8 mouse cellular contexts compared by ENCODE assay signal in genomic region chr2:102407363-102408184, GRCm38 (mm10). TPM values are rescaled to one million over a fixed set of nuclear protein-coding genes. Genes with fewer than 3 reads are reported as not detected.
A peak's percentile ranks its signal among the peaks of the same experiment; 100 is the strongest.
DNase-seq lines count a peak whose midpoint lies in the region; ATAC-seq and TF ChIP-seq lines count a peak whose summit lies in the region.

TSS of gene Trim44 (minus strand) at chr2:102407828.

- no peaks in the 10 kb centered on the region for H3K9me3 ChIP-seq in MEL (replicated peaks; ENCODE audit: insufficient read depth, low read length)
- no peaks in the 10 kb centered on the region for H3K9me3 ChIP-seq in embryonic facial prominence, embryonic 15.5 days (replicated peaks)
- H3K9me3 ChIP-seq in heart, embryonic 14.5 days (ENCODE audit: control insufficient read depth, low read length) = no peaks in the 10 kb centered on the region
- no peaks in the 10 kb centered on the region for H3K9me3 ChIP-seq in midbrain, embryonic 13.5 days

- TF ChIP-seq CTCF in C2C12 (IDR thresholded peaks at IDR 0.05; ENCODE audit: control insufficient read depth, insufficient read depth, insufficient read length) (no peak), MEL (IDR thresholded peaks at IDR 0.05 in 2 of 3, conservative IDR thresholded peaks at IDR 0.05 in 1 of 3; ENCODE audit: control insufficient read depth in 1 of 3, insufficient read depth in 1 of 3, low read depth in 2 of 3, low read length in 3 of 3, poor library complexity in 1 of 3, severe bottlenecking in 1 of 3) (no peak)

- H3K9ac ChIP-seq in MEL (ENCODE audit: control insufficient read depth, low read depth, low read length, poor library complexity, severe bottlenecking) = no peak within 1 kb of the TSS; the same call in 1 of the 2 replicates
- H3K9ac ChIP-seq in embryonic facial prominence, embryonic 15.5 days = no peak within 1 kb of the TSS
- H3K9ac ChIP-seq in heart, embryonic 14.5 days (ENCODE audit: low read length) = no peak within 1 kb of the TSS
- H3K9ac ChIP-seq in midbrain, embryonic 13.5 days (replicated peaks) = no peak within 1 kb of the TSS

- H3K4me3 ChIP-seq in C2C12 (ENCODE audit: insufficient read depth, poor library complexity, severe bottlenecking) = peak within 1 kb of the TSS; percentile 11
- H3K4me3 ChIP-seq in MEL (ENCODE audit: control insufficient read depth in 1 of 2, insufficient read depth in 1 of 2, low read depth in 2 of 2, low read length in 2 of 2) = peak within 1 kb of the TSS; percentile 23 to 34; a peak in 2 of 4 replicates
- peak within 1 kb of the TSS; percentile 12; the same call in 1 of the 2 replicates for H3K4me3 ChIP-seq in embryonic facial prominence, embryonic 15.5 days (replicated peaks)
- 0 out of 4 replicates have a peak within 1 kb of the TSS, but pooled peaks of 1 of the 2 experiments have one; percentile 0 for H3K4me3 ChIP-seq in heart, embryonic 14.5 days (ENCODE audit: control insufficient read depth in 1 of 2, insufficient read depth in 1 of 2, low read depth in 1 of 2, low read length in 2 of 2)
- H3K4me3 ChIP-seq in midbrain, embryonic 13.5 days (replicated peaks) = no peak within 1 kb of the TSS

- TF ChIP-seq EP300 in MEL (IDR thresholded peaks at IDR 0.05; ENCODE audit: low read depth in 1 of 2, low read length in 2 of 2) = no peak

- TF ChIP-seq POLR2A in MEL (IDR thresholded peaks at IDR 0.05; ENCODE audit: control insufficient read depth in 1 of 2, insufficient read depth in 1 of 2, low read depth in 1 of 2, low read length in 2 of 2, poor library complexity in 1 of 2) = no peak

- ATAC-seq in embryonic facial prominence, embryonic 15.5 days (ENCODE audit: insufficient number of reproducible peaks, low FRiP score, low TSS enrichment, low read depth) = no peak
- ATAC-seq in heart, embryonic 14.5 days (ENCODE audit: insufficient number of reproducible peaks, insufficient read depth, low FRiP score, low read depth) = no peak
- ATAC-seq in midbrain, embryonic 13.5 days = peak; percentile 48; the same call in 1 of the 2 replicates

- H3K27me3 ChIP-seq in C2C12 (ENCODE audit: control insufficient read depth, insufficient read depth, insufficient read length) = no peaks in the 10 kb centered on the region
- no peaks in the 10 kb centered on the region for H3K27me3 ChIP-seq in MEL (ENCODE audit: control insufficient read depth in 1 of 2, insufficient read depth in 2 of 2, low read length in 2 of 2)
- H3K27me3 ChIP-seq in embryonic facial prominence, embryonic 15.5 days = no peaks in the 10 kb centered on the region
- H3K27me3 ChIP-seq in heart, embryonic 14.5 days (ENCODE audit: control insufficient read depth, insufficient read depth, low read length) = no peaks in the 10 kb centered on the region
- peaks cover 7% of the 10 kb centered on the region; the same call in 1 of the 2 replicates for H3K27me3 ChIP-seq in midbrain, embryonic 13.5 days

- H3ac ChIP-seq in C2C12 (ENCODE audit: control insufficient read depth, insufficient read length, low read depth) = no peak within 1 kb of the TSS

- TF ChIP-seq RAD21 in MEL (IDR thresholded peaks at IDR 0.05; ENCODE audit: low read depth, low read length) = no peak

- H3K4me2 ChIP-seq in embryonic facial prominence, embryonic 15.5 days (replicated peaks) = peak within 1 kb of the TSS; percentile 31
- H3K4me2 ChIP-seq in heart, embryonic 14.5 days (ENCODE audit: low read length) = peak within 1 kb of the TSS; percentile 38
- H3K4me2 ChIP-seq in midbrain, embryonic 13.5 days (replicated peaks) = peak within 1 kb of the TSS; percentile 31

- H3K79me3 ChIP-seq in C2C12 (ENCODE audit: low read depth) = no peaks in the 10 kb centered on the region

- H3K79me2 ChIP-seq in C2C12 (ENCODE audit: control insufficient read depth, insufficient read depth) (no peaks in the 10 kb centered on the region), MEL (ENCODE audit: control insufficient read depth, insufficient read depth, low read length, poor library complexity) (no peaks in the 10 kb centered on the region)

- 19% methylated on average over 14 of the region's 14 CpGs for WGBS in embryonic facial prominence, embryonic 15.5 days
- 45% methylated on average over 14 of the region's 14 CpGs for WGBS in heart, embryonic 14.5 days
- 29% methylated on average over 14 of the region's 14 CpGs for WGBS in midbrain, embryonic 13.5 days

- no peak within 1 kb of the TSS for H3K27ac ChIP-seq in MEL (ENCODE audit: control insufficient read depth, low read depth, low read length)
- H3K27ac ChIP-seq in embryonic facial prominence, embryonic 15.5 days (replicated peaks) = no peak within 1 kb of the TSS
- no peak within 1 kb of the TSS for H3K27ac ChIP-seq in heart, embryonic 14.5 days (replicated peaks in 1 of 2; ENCODE audit: control insufficient read depth in 1 of 2, insufficient read depth in 1 of 2, low read depth in 2 of 2, low read length in 2 of 2)
- peak within 1 kb of the TSS; percentile 25; the same call in 1 of the 2 replicates for H3K27ac ChIP-seq in midbrain, embryonic 13.5 days

- H3K36me3 ChIP-seq in C2C12 (ENCODE audit: control insufficient read depth, insufficient read depth) (no peaks in the 10 kb centered on the region), MEL (ENCODE audit: control insufficient read depth in 1 of 2, insufficient read depth in 2 of 2, low read length in 2 of 2) (peaks cover 0 to 45% of the 10 kb centered on the region in 2 experiments; a peak in 2 of 4 replicates)
- H3K36me3 ChIP-seq in embryonic facial prominence, embryonic 15.5 days = no peaks in the 10 kb centered on the region
- no peaks in the 10 kb centered on the region for H3K36me3 ChIP-seq in heart, embryonic 14.5 days (ENCODE audit: control insufficient read depth, insufficient read depth, low read length)
- no peaks in the 10 kb centered on the region for H3K36me3 ChIP-seq in midbrain, embryonic 13.5 days

- no peak for DNase-seq in MEL (ENCODE audit: low read depth, low spot score)
- DNase-seq in kidney, postnatal 36 days = peak; percentile 36 to 40
- no peak for DNase-seq in right cerebral cortex, postnatal 4 days
- DNase-seq in urinary bladder, adult 18-20 months (ENCODE audit: low spot score in 2 of 2) = no peak

- H3K4me1 ChIP-seq in MEL (ENCODE audit: control insufficient read depth in 1 of 2, insufficient read depth in 2 of 2, low read length in 2 of 2) = peaks cover 25 to 40% of the 10 kb centered on the region in 2 experiments
- peaks cover 14% of the 10 kb centered on the region for H3K4me1 ChIP-seq in embryonic facial prominence, embryonic 15.5 days
- H3K4me1 ChIP-seq in heart, embryonic 14.5 days (ENCODE audit: control insufficient read depth in 2 of 2, insufficient read depth in 2 of 2, low read length in 2 of 2) = peaks cover 4 to 24% of the 10 kb centered on the region in 2 experiments
- peaks cover 15% of the 10 kb centered on the region for H3K4me1 ChIP-seq in midbrain, embryonic 13.5 days (replicated peaks)

TF ChIP-seq in C2C12, 6 proteins besides CTCF, POLR2A, EP300 and RAD21:
- no peak for TF ChIP-seq MAX (IDR thresholded peaks at IDR 0.05)
- TF ChIP-seq MYOD1 (IDR thresholded peaks at IDR 0.05; ENCODE audit: control insufficient read depth, insufficient read length, low read depth) = no peak
- TF ChIP-seq FOSL1 (IDR thresholded peaks at IDR 0.05; ENCODE audit: insufficient read depth, low read length, poor library complexity, severe bottlenecking) = no peak
- TF ChIP-seq USF1 (IDR thresholded peaks at IDR 0.05; ENCODE audit: low read depth) = no peak
- no peak for TF ChIP-seq MYOG (IDR thresholded peaks at IDR 0.05; ENCODE audit: control insufficient read depth, extremely low read depth, insufficient read length)
- TF ChIP-seq CEBPB (IDR thresholded peaks at IDR 0.05; ENCODE audit: low read depth) = no peak

TF ChIP-seq in MEL, 35 proteins besides CTCF, POLR2A, EP300 and RAD21:
- TF ChIP-seq TAL1 (IDR thresholded peaks at IDR 0.05; ENCODE audit: low read length) (no peak), ZKSCAN1 (IDR thresholded peaks at IDR 0.05; ENCODE audit: low read depth, low read length) (no peak), GATA1 (IDR thresholded peaks at IDR 0.05; ENCODE audit: low read depth, low read length) (no peak), MAFK (IDR thresholded peaks at IDR 0.05; ENCODE audit: borderline replicate concordance, low read depth, low read length) (no peak), CHD1 (IDR thresholded peaks at IDR 0.05; ENCODE audit: low read depth, low read length) (no peak)

RNA-seq across cellular contexts. Expression of gene Trim44, which starts in this region (rescaled TPM):
- 12.9 TPM for polyA plus RNA-seq in C2C12 (2012; fragmentation: generic; extraction: Trizol)
- 19.2 and 21.7 TPM in 2 replicates for total RNA-seq in MEL (2012; rRNA removed)
- polyA plus RNA-seq in MEL (2012; ENCODE audit: insufficient read depth in 1 of 2, insufficient read length in 2 of 2, low read depth in 1 of 2, low replicate concordance in 2 of 2, missing spikeins in 1 of 2) = 10 to 100 TPM; 49.1 to 55.3 TPM
- polyA plus RNA-seq in embryonic facial prominence, embryonic 15.5 days (2015; fragmentation: Nextera tagmentation; extraction: Ambion mirVana) = 31.6 TPM in 2 replicates
- polyA plus RNA-seq in heart, embryonic 14.5 days (2014; fragmentation: Nextera tagmentation; extraction: Ambion mirVana) = 33.0 and 35.0 TPM in 2 replicates
- polyA plus RNA-seq in midbrain, embryonic 13.5 days (2015; fragmentation: Nextera tagmentation; extraction: Ambion mirVana) = 45.6 and 49.7 TPM in 2 replicates

Comparison
In these comparisons a context has a peak if more than half of its experiments do, and no peak if none do; other contexts are left out.
1. DNase-seq: peak in kidney, postnatal 36 days (2 of 2); none in MEL (single experiment), right cerebral cortex, postnatal 4 days (single experiment) and urinary bladder, adult 18-20 months (0 of 2).
2. Peak in every context shown above with its lines, with median percentiles within 50 percentile points of each other: H3K4me2 ChIP-seq.